Mouse (Mus musculus) heart, adult 8-10 months (tissue): ENCODE measurements at regions not wholly inside any gene's neighbourhood (a gene's known extent, or its start where the extent isn't known, plus 50 kb on each side); places are given as distances from the start of the nearest gene placed in this dataset.

ENCODE experiments used
- DNase-seq: peaks from one replicate; pipeline ENCODE4 v3.0.0; 2022; ENCODE audit warnings: low spot score

DNA sequence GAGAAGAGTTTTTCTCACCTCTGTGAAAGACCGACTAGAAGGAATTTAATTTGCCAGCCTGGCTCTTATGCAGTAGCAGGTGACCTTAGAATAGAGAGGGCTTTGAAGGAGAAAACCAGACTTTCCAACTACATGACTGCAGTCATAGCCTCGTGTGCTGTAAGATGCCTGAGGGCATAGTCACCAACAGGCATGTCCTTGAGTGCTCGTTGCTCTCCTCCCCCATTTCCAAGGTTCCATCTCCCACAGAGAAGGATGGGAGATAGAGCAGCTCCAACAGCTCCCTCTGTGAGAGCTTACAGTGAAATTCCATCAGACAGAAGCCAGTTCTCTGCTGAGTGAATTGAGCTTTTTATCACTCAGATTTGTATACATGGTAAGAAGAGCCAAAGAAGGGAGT, 398.1 kb upstream of the Id4 start:
- no peak for DNase-seq

DNA sequence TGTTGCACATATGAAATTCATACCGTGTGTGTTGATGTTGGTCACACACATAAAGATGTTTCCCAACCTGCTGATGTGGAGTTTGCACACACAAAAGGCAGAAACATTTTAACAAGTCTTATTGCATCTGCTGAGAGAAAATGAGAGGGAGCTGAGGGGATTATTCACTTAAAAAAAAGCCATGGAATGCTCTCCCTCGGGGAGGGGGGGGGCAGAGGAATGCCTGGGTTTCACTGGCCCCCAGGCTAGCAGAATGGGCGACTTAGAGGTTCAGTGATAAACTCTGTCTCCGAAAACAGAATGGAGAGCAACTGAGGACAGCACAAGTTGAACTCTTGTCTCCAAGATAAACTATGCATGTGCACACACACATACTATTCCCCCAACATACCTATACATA, 392.4 kb upstream of the Id4 start:
- no peak for DNase-seq

DNA sequence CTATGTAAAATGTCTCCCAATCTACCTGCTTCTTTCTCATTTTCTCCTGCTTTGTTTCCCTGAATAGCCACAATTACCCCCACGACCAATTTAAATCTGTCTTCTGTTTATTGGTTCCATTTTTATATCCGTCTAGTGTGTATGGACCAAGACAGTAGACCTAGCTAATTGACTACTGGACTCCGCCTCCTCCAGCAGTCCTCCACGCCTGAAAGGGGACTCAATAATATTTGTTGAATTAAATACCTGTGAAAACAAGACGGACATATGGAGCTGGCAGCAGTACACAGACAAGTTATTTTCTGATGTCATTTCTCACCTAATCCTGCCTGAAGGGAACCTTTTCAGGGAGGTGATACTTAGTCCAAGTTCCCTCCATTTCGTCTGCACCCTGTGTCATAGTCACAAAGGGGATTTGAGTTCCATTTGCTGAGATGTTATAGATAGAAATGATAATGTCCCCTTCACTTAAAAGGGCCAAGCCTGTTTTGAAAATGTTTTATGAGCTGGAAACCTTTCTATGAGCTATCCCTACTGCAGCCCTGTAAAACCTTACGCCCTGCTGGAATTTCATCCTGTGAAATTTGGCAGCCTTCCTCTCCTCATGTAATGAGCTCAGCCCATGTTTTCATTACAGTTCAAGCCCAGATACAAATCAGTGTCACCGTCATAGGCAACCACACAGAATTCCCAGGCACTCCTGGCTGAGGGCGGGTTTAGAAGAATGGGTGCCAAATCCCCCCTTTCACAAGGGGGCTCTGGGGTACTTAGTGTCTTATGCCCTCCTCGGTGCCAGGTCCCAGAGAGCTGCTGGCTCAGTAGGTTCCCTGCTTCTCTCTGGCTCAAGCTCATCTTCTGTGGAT, 391.1 kb upstream of the Id4 start:
- peak; percentile 22 for DNase-seq

DNA sequence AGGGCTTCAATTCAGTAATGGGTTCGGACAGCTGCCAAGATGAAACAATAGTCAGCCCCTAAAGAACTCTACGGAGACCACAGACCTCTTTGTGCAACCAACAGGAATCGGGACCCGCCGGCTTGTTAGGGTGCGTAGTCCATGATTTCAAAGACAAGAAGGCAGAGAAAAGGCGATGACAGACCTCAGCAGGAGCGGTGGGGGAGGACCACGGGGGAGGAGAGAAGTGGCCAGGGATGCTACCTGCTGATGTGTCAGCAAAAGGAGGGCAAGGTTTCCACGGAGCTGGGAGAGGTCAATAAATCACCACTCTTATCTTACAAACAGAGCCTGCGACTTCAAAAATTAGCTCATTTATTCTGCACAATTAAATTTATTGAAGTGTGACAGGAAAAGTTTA, 388.4 kb upstream of the Id4 start:
- DNase-seq: no peak

DNA sequence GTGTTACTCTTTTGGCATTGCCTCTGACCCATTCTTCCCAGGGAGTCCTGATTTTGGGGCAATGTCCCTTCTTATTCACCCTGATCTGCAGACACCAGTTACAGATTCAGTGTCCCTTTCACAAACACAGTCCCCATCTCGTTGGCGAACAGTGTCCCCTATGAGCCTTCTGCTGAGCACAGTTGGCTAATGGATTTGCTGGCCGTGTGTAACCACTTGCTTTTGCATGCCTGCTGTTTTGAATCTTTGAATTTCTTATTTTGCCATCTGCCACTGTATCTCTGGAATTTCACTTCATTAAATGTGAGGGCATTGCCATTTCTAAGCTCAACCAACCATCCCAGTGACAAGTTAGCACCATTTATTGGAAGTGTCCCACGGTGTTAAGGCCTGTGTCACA, 368.5 kb upstream of the Id4 start:
- DNase-seq: no peak

DNA sequence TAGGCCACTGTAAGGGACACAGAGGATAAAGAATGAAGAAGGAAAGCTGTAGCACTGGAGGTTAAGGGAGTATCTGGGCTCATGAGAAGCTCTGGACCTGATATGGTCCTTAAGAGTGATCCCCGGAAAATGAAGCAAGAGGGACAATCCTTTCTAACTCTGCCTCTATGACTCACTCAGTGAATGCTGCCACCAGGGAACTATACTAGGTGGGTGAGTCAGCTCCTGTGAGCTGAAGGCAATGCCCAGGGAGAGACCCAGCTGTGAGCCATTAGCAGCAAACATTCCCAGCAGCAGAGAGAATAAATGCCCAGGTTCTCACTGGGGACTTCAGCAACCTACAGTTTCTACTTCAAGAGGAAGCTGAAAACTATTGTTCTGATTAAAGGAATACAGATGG, 366.7 kb upstream of the Id4 start:
- DNase-seq: no peak

DNA sequence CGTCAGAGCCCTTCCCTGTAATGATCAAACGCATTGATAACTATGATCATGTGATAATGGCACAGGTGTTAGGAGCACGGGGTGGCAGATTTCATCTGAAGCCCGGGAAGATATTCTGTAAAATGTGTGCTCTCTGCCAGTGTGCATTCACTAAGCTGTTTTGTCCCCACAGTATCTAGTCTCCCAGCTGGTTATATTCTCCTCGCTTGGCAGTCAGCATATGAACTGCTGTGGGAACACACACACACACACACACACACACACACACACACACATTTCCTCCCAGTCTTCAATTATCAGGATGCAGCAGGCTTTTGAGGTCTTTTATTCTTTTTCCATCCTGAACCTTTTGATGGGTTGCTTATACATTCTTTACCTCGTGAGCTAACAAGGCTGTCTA, 365.8 kb upstream of the Id4 start:
- no peak for DNase-seq

DNA sequence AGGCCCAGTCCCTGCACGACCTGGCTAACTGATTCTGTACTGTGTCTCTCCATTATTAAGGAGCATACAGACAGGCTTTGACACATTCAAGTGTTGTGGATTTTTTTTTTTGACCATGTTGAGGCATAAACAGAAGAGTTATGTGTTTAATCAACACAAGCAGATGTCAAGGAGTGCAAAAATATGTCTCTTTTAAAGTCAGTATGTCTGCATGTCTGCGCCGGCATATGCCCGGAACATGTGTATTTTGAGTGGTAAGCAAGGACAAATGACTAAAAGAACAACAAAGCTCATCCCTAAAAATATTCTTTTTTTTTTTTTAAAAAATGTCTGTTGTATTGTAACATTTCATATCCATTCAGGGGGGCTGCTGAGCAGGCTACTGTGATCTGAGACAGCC, 364.4 kb upstream of the Id4 start:
- DNase-seq: no peak

DNA sequence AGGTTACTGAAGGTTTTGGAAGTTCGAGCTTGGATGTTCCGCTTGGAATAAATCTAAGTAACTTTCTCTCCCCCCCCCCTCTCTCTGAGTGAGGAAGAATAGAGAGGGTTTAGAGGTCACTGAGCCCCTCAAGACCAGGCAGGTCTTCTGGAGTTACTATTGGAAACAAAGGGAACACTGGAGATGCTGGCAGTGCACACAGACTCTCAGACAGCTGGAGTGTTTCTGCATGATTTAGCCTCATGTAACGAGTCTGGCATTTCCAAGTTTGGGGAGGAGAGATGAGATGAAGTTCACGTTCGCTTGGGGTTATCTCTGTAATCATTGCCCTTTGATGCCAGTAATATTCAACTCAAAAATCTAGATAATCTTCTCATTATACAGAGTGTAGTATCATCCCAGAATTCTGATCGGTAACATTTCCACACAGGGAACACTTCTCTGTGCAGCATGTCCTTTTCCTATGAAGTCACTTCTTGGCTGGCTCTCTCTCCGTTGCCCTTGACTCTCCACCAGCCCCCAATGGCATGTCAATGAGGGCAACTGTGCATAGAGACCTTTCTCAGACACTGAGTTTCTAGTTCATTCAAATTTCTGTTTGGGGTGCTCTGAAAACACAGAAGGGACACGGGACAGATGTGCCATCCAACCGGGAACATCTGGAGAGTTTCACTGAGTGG, 351.0 kb upstream of the Id4 start:
- no peak for DNase-seq

DNA sequence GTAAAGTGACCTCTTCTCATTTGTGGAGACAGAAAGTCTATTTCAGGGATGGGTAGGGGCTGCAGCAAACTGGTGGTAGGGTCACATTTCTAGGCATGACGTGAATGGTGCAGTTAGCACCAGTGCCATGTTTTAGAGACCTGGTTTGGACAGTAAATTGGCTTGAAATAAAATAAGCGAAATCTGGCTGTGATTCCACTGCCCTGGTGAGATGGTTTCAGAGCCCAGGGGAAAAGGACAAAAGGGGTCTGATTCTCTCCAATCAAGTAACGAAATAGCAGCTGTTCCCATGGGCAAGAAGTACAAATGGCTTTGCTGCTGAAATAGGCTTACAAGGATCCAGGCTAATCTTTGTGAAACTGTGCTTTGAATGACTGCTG, 350.5 kb upstream of the Id4 start:
- DNase-seq: no peak

DNA sequence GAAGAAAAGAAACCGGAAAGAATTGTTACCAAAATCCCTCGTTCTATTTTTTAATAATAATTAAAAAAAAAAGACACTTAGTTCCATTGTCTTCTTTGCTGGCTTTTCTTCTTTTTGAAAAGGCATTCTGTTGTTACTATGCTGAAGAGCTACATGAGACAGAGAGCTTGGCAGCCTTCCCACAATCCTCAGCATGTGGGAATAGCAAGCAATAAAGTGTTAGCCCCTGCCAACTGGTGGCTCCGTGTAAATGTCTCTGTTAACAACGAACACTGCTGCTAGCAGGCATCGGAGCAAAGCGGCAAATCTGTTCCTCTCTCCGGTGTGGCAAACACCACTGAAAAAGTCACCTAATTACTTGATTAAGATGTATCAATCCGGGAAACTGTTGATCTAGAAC, 344.6 kb upstream of the Id4 start:
- no peak for DNase-seq

DNA sequence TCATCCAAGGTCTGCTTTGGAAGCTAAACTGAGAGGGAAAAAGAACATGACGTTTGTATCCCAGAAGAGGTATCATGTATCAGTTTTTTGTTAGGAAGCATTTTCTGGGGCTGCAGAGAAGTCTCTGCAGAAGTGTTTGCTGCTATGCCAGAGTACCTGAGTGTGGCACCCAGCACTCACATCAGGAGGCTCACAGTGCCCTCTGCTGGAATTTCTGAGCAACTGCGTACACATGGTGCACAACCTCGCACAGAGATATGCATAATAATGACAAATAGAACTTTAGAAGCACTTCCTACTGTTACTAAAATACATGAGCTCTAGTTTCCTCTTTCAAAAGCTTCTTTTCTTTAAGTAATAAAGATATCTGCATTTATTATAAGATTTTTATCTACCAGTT, 343.7 kb upstream of the Id4 start:
- no peak for DNase-seq

DNA sequence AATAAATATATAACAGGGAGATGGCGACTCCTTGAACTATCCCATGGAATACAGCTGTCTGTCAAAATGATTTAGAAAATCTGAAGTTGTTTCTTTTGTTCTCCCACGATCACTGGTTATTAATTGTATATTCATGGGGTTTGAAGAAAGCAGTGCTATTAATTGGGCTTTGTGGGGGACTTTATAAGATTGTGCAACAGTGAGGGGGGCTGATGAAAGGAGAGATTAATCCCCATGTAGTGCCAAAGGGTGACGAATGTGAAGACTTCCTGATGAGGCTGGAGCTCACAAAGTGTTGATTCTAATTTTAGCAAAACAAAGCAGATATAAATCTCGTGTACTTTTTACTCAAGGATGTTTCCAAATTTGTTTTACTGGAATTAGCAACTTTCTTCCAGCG, 340.0 kb upstream of the Id4 start:
- DNase-seq: no peak

DNA sequence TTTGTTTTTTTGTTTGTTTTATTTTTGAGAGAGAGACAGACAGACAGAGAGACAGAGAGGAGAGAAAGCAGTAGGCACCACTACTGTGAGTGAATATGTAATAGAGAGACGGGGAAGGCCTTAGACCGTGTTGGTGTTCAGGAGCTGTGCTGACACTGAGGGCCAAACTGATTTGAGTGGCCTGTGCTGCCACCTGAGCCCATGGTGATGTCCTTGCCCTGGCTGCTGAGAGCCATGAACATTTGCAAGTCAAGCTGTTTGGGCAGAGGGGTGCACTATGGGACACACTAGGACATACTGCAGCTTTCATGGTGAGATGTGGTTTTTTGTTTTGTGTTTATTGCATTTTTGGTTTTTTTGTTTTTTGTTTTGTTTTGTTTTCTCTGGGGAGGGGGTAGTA, 320.3 kb upstream of the Id4 start:
- DNase-seq: no peak

DNA sequence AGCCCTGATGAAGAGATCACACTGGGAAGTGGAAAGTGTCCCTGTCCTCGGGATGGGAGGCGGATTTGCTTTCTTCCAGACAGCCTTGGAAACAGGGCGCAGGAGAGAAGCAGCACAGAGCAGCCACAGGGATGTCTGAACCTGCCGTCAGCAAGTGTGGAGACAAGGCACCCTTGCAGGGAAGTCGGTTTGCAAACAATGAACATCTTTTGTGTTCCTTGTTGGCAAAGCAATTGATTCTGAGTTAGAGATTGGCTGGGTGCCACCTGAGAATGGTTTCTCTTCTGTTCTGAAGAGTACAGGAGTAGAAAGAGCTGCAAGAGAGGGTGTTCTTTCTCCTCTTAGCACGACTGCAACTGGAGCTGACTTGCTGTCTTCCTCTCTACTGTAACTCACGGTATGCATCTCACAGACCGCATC, 318.6 kb upstream of the Id4 start:
- no peak for DNase-seq

DNA sequence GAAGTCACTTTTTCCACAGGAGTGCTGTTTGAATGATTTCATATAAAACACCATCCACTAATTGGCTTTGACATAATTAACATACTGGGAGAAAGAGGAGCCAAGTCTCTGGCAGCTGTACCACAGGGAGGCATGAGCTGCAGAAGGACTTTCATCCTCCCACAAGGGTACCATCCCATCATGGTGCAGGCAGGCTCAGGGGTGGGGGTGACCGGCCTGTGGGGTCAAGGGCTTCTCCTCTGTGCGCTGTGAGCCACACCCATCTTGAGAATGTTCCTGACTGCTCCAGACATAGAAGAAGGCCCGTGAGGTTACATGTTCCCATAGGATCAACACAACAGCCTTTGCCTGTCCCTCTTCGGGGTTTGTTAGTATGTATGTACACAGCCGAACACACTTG, 317.4 kb upstream of the Id4 start:
- DNase-seq: no peak

DNA sequence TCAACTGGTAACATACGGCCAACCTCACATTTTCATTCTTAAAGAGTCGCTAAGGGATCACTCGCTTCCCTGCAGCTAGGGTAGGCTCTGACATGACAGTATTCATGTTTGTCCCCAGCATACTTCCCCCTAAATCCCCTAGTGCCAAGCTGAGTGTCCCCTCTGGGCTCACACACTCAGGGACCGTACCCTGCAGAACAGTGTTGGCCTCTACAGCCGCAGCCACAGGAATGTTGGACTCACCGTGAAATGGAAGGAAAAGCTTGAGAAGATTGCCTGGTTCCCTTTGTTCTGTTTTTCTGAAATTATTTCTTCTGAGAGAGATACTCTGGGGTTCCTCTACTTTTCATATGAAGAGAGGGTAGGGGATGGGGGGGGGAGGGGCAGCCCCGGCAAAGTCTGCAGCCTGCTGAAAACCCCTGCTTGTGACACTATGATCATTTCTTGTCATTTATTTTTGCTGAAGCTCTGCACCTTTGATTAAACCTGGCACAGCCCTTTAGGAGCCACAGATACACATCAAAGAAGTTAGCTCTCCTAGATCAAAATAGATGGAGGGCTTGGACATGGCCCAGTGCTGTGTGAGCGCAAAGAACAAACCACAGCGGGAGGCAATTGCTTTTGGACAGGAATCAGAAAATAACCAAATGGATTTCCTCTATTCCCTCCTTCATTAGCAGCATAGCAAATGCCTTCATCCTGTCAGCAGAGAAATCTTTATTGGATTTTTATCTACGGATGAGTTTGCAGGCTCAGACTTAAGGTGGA, 312.7 kb upstream of the Id4 start:
- no peak for DNase-seq

DNA sequence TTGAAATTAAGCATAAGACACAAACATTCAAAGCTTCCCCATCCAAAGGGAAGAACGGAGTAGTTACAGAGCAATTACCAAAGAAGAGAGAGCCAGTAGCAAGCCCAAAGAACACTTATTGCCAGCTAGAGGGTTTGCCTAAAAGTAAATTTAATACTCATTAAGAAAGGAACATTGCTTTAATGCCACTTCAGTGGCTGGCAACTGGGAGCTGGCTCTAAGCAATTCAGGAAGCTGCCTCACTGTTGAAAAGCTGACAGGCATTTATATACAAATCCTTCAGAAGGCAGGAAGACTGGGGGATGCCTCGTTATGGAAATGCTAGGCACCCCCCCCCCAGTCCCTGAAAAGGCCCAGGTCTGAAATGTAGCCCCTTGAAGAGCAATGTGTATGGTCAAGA, 310.6 kb upstream of the Id4 start:
- DNase-seq: no peak

DNA sequence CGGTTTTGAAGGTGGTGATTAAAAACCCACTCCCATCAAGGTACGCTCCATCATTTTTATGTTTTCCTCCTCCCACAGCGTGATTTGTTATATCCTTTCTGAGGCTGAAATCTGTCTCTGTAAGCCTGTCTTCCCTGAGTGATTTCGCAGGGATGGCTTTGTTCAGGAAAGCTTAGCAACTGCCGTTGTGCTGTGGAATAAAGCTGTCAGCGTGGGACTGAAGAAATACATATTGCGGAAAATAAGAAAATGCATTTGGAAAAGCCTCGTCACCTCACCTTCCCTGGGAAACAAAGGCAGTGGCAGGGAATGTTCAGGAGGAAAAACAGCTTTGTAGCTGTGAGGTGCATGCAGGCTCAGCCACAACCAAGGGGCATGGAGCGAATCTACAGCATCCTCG, 310.0 kb upstream of the Id4 start:
- no peak for DNase-seq

DNA sequence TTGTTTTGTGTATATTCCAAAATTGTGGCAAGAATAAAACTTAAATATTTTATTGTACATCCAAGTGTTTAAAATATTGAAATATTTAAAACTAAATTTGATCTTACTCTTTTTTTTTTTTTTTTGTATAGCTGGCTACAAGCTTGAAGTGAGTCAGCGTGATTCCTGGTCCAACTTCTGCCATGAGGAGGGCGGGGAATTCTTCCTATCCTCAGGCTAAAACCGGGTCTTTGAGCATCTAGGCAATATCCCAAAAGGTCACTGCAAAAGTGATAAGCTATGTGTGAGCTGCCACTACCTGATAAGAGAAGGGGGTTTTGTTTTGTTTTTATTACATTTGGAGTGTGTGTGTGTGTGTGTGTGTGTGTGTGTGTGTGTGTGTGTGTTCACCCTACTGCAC, 308.1 kb upstream of the Id4 start:
- no peak for DNase-seq

DNA sequence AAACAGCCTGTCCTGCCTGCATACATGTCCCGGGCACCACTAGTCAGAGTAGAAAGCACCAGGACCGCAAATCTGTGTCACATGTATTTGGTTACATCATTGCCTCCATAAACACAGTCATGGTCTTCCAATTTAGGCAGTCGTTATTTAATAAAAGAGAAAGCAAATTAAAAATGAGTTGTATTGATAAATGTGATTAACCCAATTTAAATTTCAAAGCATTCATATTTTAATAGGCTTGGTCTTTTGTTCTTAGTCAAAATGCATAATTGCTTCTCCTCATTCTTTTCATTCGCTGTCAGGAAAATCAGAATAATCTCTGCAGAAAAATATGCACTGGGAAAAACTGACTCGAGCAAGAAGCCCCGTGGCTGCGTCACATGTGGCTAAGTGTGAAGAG, 307.3 kb upstream of the Id4 start:
- DNase-seq: no peak

DNA sequence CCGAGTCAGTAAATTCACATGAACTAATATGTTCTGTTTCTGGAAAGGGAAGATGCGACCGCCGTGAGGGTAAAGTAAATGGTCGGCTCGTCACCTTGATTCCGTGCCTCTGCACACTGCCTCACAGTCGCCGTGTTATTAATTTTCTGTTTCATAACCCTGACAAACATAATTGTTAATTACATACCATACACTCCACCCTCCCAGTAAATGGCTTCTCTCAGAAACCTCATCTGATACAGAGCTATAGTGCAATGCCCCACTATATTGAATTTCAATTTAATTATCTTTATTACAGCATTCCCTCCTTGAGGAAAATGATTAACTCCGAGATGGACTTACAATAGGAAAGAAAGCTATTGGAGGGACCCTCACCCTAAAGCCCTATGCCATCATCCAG, 305.5 kb upstream of the Id4 start:
- DNase-seq: no peak

DNA sequence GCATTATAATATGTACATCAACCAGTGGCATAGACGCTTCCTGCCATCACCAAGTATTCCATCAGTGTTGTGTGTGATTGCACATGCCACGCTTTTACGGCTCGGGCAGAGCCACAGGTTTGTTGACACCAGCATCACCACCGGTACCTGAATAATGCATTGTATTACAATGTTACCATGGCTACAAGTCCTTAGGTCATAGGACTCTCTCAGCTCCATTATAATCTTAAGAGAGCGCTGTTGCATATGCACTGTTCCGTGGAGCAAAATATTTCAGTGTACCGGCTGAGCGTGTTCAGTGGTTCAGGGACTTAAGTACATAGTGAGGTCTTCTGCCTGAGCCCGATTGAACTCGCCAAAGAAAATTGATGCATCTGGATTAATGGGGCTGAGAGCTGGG, 303.4 kb upstream of the Id4 start:
- DNase-seq: no peak
